Mouse (Mus musculus) hindbrain, embryonic 12.5 days (tissue): ENCODE data around the gene Mthfd1l. TPM values are rescaled to one million over a fixed set of nuclear protein-coding genes. Genes with fewer than 3 reads are reported as not detected.

Source experiments
- ATAC-seq: fragments of 200-750 bp; cut with Nextera tagmentation; 2 replicates; pipeline ENCODE4 v1.8.0; 2017; ENCODE audit warnings: moderate TSS enrichment; ENCODE audit not compliant: low FRiP score
- H3K27ac ChIP-seq: fragments of 300-500 bp; sonication (generic); 2 replicates; pipeline ENCODE4 v1.5.1; 2016; ENCODE audit warnings: mild to moderate bottlenecking
- H3K27me3 ChIP-seq: fragments of 300-500 bp; sonication (generic); 2 replicates; pipeline ENCODE4 v1.6.1; 2016; ENCODE audit warnings: mild to moderate bottlenecking
- H3K36me3 ChIP-seq: fragments of 300-500 bp; sonication (generic); 2 replicates; pipeline ENCODE4 v1.6.1; 2016; ENCODE audit warnings: mild to moderate bottlenecking
- H3K4me1 ChIP-seq: fragments of 300-500 bp; sonication (generic); 2 replicates; pipeline ENCODE4 v1.6.1; 2016
- H3K4me2 ChIP-seq: fragments of 300-500 bp; sonication (generic); replicated peaks from 2 replicates; pipeline ENCODE4 v1.6.1; 2016; ENCODE audit warnings: mild to moderate bottlenecking
- H3K4me3 ChIP-seq: fragments of 300-500 bp; sonication (generic); 2 replicates; pipeline ENCODE4 v1.5.1; 2016; ENCODE audit warnings: mild to moderate bottlenecking
- H3K9ac ChIP-seq: fragments of 300-500 bp; sonication (generic); 2 replicates; pipeline ENCODE4 v1.6.1; 2016; ENCODE audit warnings: mild to moderate bottlenecking, moderate library complexity
- H3K9me3 ChIP-seq: fragments of 300-500 bp; sonication (generic); replicated peaks from 2 replicates; pipeline ENCODE4 v1.6.1; 2016; ENCODE audit warnings: mild to moderate bottlenecking
- WGBS: fragments of 180-500 bp; shearing (Covaris S2); methylation state at CpG from one replicate; pipeline ENCODE4 v1.1.7; 2016; 5-methylcytosine and 5-hydroxymethylcytosine counted together
- polyA plus RNA-seq: library from polyadenylated mRNA; unstranded; fragments of >200 nt; fragmentation: Nextera tagmentation; extraction: Ambion mirVana; gene quantifications from 2 replicates; pipeline ENCODE4 v1.2.1, GENCODE M21; 2016

Gene Mthfd1l
- 8.3 and 9.1 TPM in 2 replicates for polyA plus RNA-seq

GRCm38 (mm10) chr10:3972981-3973588, at the start of gene Mthfd1l:
Gene Mthfd1l, plus strand, starts transcription at chr10:3973118.
- under 1% methylated on average over 40 of the region's 40 CpGs for WGBS

DNA sequence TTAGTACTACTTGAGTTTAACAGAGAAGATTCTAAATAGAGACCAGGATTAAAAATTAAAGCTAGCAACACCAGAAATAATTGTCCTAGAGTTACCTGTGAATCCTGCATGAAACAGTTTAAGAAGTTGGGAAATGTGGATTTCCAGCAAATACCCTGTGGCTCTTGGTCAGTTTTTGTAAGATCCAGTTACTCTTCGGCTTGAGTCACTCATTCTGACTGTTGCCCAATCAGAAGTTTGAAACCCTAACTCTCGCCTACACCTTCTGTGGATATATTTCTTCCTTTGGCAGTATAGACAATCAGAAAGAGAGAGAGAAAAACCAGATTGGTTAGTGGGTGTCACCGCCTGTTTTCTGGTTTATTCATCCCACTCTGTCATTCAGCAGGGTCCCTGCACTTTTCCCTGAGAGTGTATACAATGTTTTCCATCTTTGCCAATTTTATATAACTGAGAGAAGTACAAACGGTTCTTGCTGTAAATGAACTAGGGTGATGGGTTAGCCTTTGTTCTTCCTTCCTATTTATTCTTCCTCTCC, 44.8 kb upstream of the Mthfd1l start:
- Histone ChIP-seq H3K9ac (no peak overlapping the region), H3K4me3 (no peak overlapping the region), H3K36me3 (no peaks in the 10 kb centered on the region), H3K9me3 (no peaks in the 10 kb centered on the region), H3K4me1 (no peaks in the 10 kb centered on the region), H3K27me3 (no peaks in the 10 kb centered on the region), H3K27ac (no peak overlapping the region), H3K4me2 (no peak overlapping the region)
- WGBS = 81% methylated on average over 4 of the region's 4 CpGs
- no peak for ATAC-seq

More at GRCm38 (mm10) chr10:3972981-3973588, at the start of gene Mthfd1l:
- peak within 1 kb of the TSS; percentile 63 for H3K9ac ChIP-seq
- no peaks in the 10 kb centered on the region for H3K27me3 ChIP-seq
- H3K4me3 ChIP-seq = peak within 1 kb of the TSS; percentile 66
- ATAC-seq = peak; percentile 86
- H3K4me2 ChIP-seq = peak within 1 kb of the TSS; percentile 85
- peak within 1 kb of the TSS; percentile 79 for H3K27ac ChIP-seq
- H3K4me1 ChIP-seq = peaks cover 5% of the 10 kb centered on the region; the same call in 1 of the 2 replicates
- H3K9me3 ChIP-seq = no peaks in the 10 kb centered on the region
- no peaks in the 10 kb centered on the region for H3K36me3 ChIP-seq

DNA sequence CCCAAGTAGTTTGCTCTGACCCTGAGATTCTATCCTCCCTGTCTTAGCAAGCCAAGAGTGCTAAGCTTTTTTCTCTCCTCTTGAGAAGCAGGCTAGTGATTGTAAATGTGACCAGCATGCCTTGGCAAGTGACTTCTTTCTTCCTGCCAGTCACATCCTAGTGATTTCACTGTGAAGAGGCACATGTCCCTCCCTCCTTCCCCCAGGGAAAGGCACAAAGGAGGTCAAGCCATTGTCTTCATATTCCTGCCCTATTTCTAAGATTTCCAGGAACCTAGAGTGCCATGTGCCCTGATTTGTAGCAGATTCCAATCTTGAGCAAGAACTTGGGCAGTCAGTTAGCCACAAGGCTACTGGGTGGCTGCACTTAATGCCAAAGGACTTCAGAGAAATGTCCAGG, 41.1 kb upstream of the Mthfd1l start:
- Histone ChIP-seq H3K36me3 (no peaks in the 10 kb centered on the region), H3K27me3 (no peaks in the 10 kb centered on the region), H3K4me1 (no peaks in the 10 kb centered on the region), H3K4me2 (no peak overlapping the region), H3K27ac (no peak overlapping the region), H3K9me3 (no peaks in the 10 kb centered on the region), H3K9ac (no peak overlapping the region), H3K4me3 (no peak overlapping the region)
- ATAC-seq = no peak

GRCm38 (mm10) chr10:3933311-3933940, 39.5 kb upstream of the Mthfd1l start:
- 75% methylated on average over 12 of the region's 12 CpGs for WGBS
- Histone ChIP-seq H3K4me1 (no peaks in the 10 kb centered on the region), H3K4me2 (no peak overlapping the region), H3K27me3 (no peaks in the 10 kb centered on the region), H3K9ac (no peak overlapping the region), H3K4me3 (no peak overlapping the region), H3K36me3 (no peaks in the 10 kb centered on the region), H3K27ac (no peak overlapping the region), H3K9me3 (no peaks in the 10 kb centered on the region)
- ATAC-seq = no peak

DNA sequence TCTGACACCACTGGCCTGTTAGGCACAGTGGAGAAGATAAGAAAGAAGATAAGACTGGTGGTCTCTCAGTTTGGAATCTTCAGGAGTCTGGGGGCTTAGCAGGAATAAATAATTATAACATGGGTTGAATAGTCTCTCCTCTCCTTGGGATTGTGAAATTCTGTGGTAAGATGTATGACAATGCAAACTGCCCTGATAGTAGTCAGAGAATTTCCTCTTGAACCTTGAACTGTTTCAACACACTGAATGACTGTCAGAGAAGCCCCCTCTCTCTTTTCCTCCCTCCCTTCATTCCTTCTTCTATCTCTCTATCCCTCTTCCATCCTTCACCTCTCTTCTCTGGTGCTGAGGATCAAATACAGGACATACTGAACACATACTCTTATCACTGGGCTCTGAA, 36.1 kb upstream of the Mthfd1l start:
- Histone ChIP-seq H3K27me3 (no peaks in the 10 kb centered on the region), H3K36me3 (0 out of 2 replicates have a peak, but pooled peaks cover 6% of the 10 kb centered on the region), H3K27ac (no peak overlapping the region), H3K9me3 (no peaks in the 10 kb centered on the region), H3K9ac (no peak overlapping the region), H3K4me2 (no peak overlapping the region), H3K4me3 (no peak overlapping the region), H3K4me1 (peaks cover 8% of the 10 kb centered on the region)
- no peak for ATAC-seq

GRCm38 (mm10) chr10:3939895-3940595, 32.9 kb upstream of the Mthfd1l start:
- H3K9me3 ChIP-seq = no peaks in the 10 kb centered on the region
- WGBS = 93% methylated on average over 11 of the region's 11 CpGs
- no peak overlapping the region for H3K27ac ChIP-seq
- no peaks in the 10 kb centered on the region for H3K27me3 ChIP-seq
- no peak overlapping the region for H3K9ac ChIP-seq
- no peak overlapping the region for H3K4me2 ChIP-seq
- no peak for ATAC-seq
- H3K4me1 ChIP-seq = peaks cover 8% of the 10 kb centered on the region
- H3K36me3 ChIP-seq = 0 out of 2 replicates have a peak, but pooled peaks cover 6% of the 10 kb centered on the region
- H3K4me3 ChIP-seq = no peak overlapping the region

DNA sequence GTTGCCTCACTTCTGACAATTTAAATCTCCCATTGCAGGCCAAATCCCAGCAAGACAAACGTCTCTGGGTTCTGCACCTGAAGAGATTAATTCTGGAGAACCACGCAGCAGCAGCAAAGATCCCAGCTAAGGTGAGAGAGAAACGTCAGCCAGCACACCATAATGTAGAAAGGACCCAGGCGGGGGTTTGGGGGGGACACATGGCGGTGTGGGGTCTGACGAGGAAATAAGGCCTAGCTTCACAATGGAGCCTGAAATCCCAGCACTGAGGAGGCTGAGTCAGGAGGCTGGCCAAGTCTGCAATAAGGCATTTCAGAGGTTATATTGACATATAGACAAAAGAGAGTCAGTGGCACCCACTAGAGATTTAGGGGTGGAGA, 32.3 kb upstream of the Mthfd1l start:
- Histone ChIP-seq H3K4me2 (no peak overlapping the region), H3K27me3 (no peaks in the 10 kb centered on the region), H3K4me3 (no peak overlapping the region), H3K36me3 (0 out of 2 replicates have a peak, but pooled peaks cover 6% of the 10 kb centered on the region), H3K27ac (no peak overlapping the region), H3K9me3 (no peaks in the 10 kb centered on the region), H3K9ac (no peak overlapping the region), H3K4me1 (peaks cover 8% of the 10 kb centered on the region)
- 85% methylated on average over 6 of the region's 6 CpGs for WGBS
- ATAC-seq = no peak

- Histone ChIP-seq H3K4me2 (no peak overlapping the region), H3K9ac (no peak overlapping the region), H3K27ac (no peak overlapping the region), H3K4me3 (no peak overlapping the region), H3K27me3 (no peaks in the 10 kb centered on the region), H3K4me1 (peaks cover 8% of the 10 kb centered on the region), H3K36me3 (0 out of 2 replicates have a peak, but pooled peaks cover 6% of the 10 kb centered on the region), H3K9me3 (no peaks in the 10 kb centered on the region)
- 33% methylated on average over 11 of the region's 11 CpGs for WGBS
- no peak for ATAC-seq
Observed at GRCm38 (mm10) chr10:3941054-3941757, 31.7 kb upstream of the Mthfd1l start.

GRCm38 (mm10) chr10:3942289-3942688, 30.6 kb upstream of the Mthfd1l start:
- Histone ChIP-seq H3K4me3 (no peak overlapping the region), H3K4me1 (peaks cover 8% of the 10 kb centered on the region), H3K36me3 (0 out of 2 replicates have a peak, but pooled peaks cover 10% of the 10 kb centered on the region), H3K9me3 (no peaks in the 10 kb centered on the region), H3K4me2 (no peak overlapping the region), H3K9ac (no peak overlapping the region), H3K27me3 (no peaks in the 10 kb centered on the region), H3K27ac (no peak overlapping the region)
- 63% methylated on average over 6 of the region's 6 CpGs for WGBS
- ATAC-seq = no peak

- Histone ChIP-seq H3K4me2 (no peak overlapping the region), H3K27me3 (no peaks in the 10 kb centered on the region), H3K9ac (no peak overlapping the region), H3K4me3 (no peak overlapping the region), H3K36me3 (0 out of 2 replicates have a peak, but pooled peaks cover 10% of the 10 kb centered on the region), H3K9me3 (no peaks in the 10 kb centered on the region), H3K4me1 (peaks cover 8% of the 10 kb centered on the region), H3K27ac (no peak overlapping the region)
- WGBS = 39% methylated on average over 10 of the region's 10 CpGs
- ATAC-seq = peak; percentile 68
Observed at GRCm38 (mm10) chr10:3943492-3944395, 29.2 kb upstream of the Mthfd1l start.

DNA sequence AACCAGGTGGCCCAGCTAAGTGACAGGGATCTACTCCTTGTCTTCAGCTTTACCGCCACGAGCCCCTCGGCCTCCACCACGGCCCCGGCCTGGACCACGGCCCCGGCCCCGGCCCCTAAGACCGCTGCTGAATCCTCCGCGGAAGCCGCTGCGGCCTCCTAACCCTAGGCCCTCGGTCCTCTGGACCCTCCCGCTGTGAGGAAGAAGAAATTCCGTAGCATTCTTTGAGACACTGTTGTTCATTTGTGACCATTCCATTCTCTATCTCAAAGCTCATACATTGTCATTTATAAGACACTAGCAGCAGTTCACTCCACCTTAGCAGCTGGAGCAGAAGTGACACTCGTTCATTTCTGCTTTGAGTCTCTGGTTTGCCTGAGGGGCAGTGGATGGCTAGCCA, 26.0 kb upstream of the Mthfd1l start:
- Histone ChIP-seq H3K9ac (no peak overlapping the region), H3K27ac (no peak overlapping the region), H3K27me3 (no peaks in the 10 kb centered on the region), H3K9me3 (no peaks in the 10 kb centered on the region), H3K4me1 (no peaks in the 10 kb centered on the region), H3K36me3 (0 out of 2 replicates have a peak, but pooled peaks cover 4% of the 10 kb centered on the region), H3K4me3 (no peak overlapping the region), H3K4me2 (no peak overlapping the region)
- 91% methylated on average over 17 of the region's 17 CpGs for WGBS
- no peak for ATAC-seq
